Comparison of ENCODE assay signal across 27 mouse cellular contexts in genomic region chr8:111963546-111963945, GRCm38 (mm10). TPM values are rescaled to one million over a fixed set of nuclear protein-coding genes. Genes with fewer than 3 reads are reported as not detected.
DNase-seq lines count a peak whose midpoint lies in the region; ATAC-seq and TF ChIP-seq lines count a peak whose summit lies in the region.
"Had no signal": no experiment of that assay in that cellular context is flagged by ENCODE, and none has a peak within 500 bp of the region (broad histone marks: within the 10 kb centered on the region; RNA-seq: fewer than 3 reads in every experiment).

No protein-coding gene starts in this region.

- H3K27me3 ChIP-seq in heart, embryonic 10.5 days (ENCODE audit: insufficient read depth, poor library complexity, severe bottlenecking): no peaks in the 10 kb centered on the region
- H3K27me3 ChIP-seq in intestine, embryonic 16.5 days (replicated peaks; ENCODE audit: control insufficient read depth, insufficient read depth, low read length): no peaks in the 10 kb centered on the region
- H3K27me3 ChIP-seq: forebrain, embryonic 13.5 days; heart, embryonic 15.5 days; hindbrain, embryonic 13.5 days; intestine, embryonic 15.5 days had no signal

- no peak for ATAC-seq in intestine, embryonic 16.5 days
- ATAC-seq: CD4-positive, CD25-positive, alpha-beta regulatory T cell, adult 4 months; forebrain, embryonic 13.5 days; forebrain, embryonic 16.5 days; hindbrain, embryonic 16.5 days; intestine, embryonic 15.5 days had no signal

- no peak for TF ChIP-seq POLR2A in olfactory bulb, adult 2 months (IDR thresholded peaks at IDR 0.05; ENCODE audit: insufficient read depth, low read depth, low read length)

- TF ChIP-seq CTCF in olfactory bulb, adult 2 months (IDR thresholded peaks at IDR 0.05; ENCODE audit: insufficient read depth, low read depth, low read length): no peak

- no peak overlapping the region for H3K4me3 ChIP-seq in heart, embryonic 10.5 days
- H3K4me3 ChIP-seq in ES-E14 (ENCODE audit: insufficient read depth in 1 of 2, low read depth in 1 of 2, low read length in 2 of 2, poor library complexity in 1 of 2, severe bottlenecking in 1 of 2): no peak overlapping the region
- H3K4me3 ChIP-seq in olfactory bulb, adult 2 months (ENCODE audit: insufficient read depth, low read depth, low read length): no peak overlapping the region
- H3K4me3 ChIP-seq in intestine, embryonic 16.5 days (ENCODE audit: low read length): no peak overlapping the region
- H3K4me3 ChIP-seq: forebrain, embryonic 10.5 days; forebrain, embryonic 13.5 days; gastrocnemius, adult 2 months; heart, adult 2 months; heart, embryonic 15.5 days; hindbrain, embryonic 10.5 days; hindbrain, embryonic 13.5 days; intestine, embryonic 15.5 days had no signal

- in situ Hi-C loops in ES-E14 (cut with MboI; ENCODE audit: low sequenced_read_pairs in 2 of 2, unreplicated experiment in 2 of 2): no loop called here

- no peak for DNase-seq in heart, embryonic 10.5 days (ENCODE audit: low spot score)
- no peak for DNase-seq in heart, adult 18-20 months
- no peak for DNase-seq in ES-E14 (ENCODE audit: low read depth, low spot score)
- DNase-seq in urinary bladder, adult 2 months (ENCODE audit: low spot score): no peak
- DNase-seq: adrenal gland, adult 2 months; cerebellum, adult 11 months; cerebellum, adult 2 months; cerebellum, adult 9-11 months; embryo, embryonic 11 days; gastrocnemius, adult 2 months; gastrocnemius, postnatal 14 days; heart, adult 2 months; heart, postnatal 10 days; heart, postnatal 36 days; kidney, adult 18-20 months had no signal

- peaks cover 25% of the 10 kb centered on the region for H3K4me1 ChIP-seq in heart, embryonic 10.5 days
- peaks cover 15 to 35% of the 10 kb centered on the region in 2 experiments for H3K4me1 ChIP-seq in ES-E14 (ENCODE audit: control insufficient read depth in 2 of 2, insufficient read depth in 2 of 2, low read length in 2 of 2, poor library complexity in 1 of 2)
- H3K4me1 ChIP-seq in olfactory bulb, adult 2 months (ENCODE audit: control insufficient read depth, insufficient read depth, low read length): peaks cover 27% of the 10 kb centered on the region
- H3K4me1 ChIP-seq in intestine, embryonic 16.5 days (ENCODE audit: control insufficient read depth, insufficient read depth, low read length): no peaks in the 10 kb centered on the region
- H3K4me1 ChIP-seq: intestine, embryonic 15.5 days had no signal

- 92% methylated on average over 4 of the region's 4 CpGs for WGBS in heart, embryonic 10.5 days
- WGBS in olfactory bulb, adult 2 months: 87% methylated on average over 4 of the region's 4 CpGs
- WGBS in intestine, embryonic 16.5 days: 88% methylated on average over 4 of the region's 4 CpGs

- H3K9ac ChIP-seq in ES-E14 (ENCODE audit: insufficient read depth, low read depth, low read length, poor library complexity, severe bottlenecking): no peak overlapping the region; the same call in 1 of the 2 replicates
- H3K9ac ChIP-seq in intestine, embryonic 16.5 days (ENCODE audit: low read depth, low read length): no peak overlapping the region
- H3K9ac ChIP-seq: forebrain, embryonic 13.5 days; heart, embryonic 15.5 days; hindbrain, embryonic 13.5 days; intestine, embryonic 15.5 days had no signal

- 0 out of 2 replicates have a peak overlapping the region, but pooled peaks have one; percentile 16 for H3K27ac ChIP-seq in heart, embryonic 10.5 days
- peak overlapping the region; percentile 66; the same call in 1 of the 2 replicates for H3K27ac ChIP-seq in ES-E14 (ENCODE audit: insufficient read depth, low read depth, low read length, poor library complexity, severe bottlenecking)
- peak overlapping the region; percentile 78; the same call in 1 of the 2 replicates for H3K27ac ChIP-seq in olfactory bulb, adult 2 months (ENCODE audit: insufficient read depth, low read depth, low read length)
- H3K27ac ChIP-seq in intestine, embryonic 16.5 days (ENCODE audit: low read length): no peak overlapping the region
- H3K27ac ChIP-seq: forebrain, embryonic 10.5 days; forebrain, embryonic 13.5 days; heart, adult 2 months; hindbrain, embryonic 10.5 days; hindbrain, embryonic 13.5 days; intestine, embryonic 15.5 days had no signal

- H3K9me3 ChIP-seq in heart, embryonic 10.5 days: no peaks in the 10 kb centered on the region
- H3K9me3 ChIP-seq in ES-E14 (ENCODE audit: control insufficient read depth, insufficient read depth, low read depth, low read length): no peaks in the 10 kb centered on the region
- H3K9me3 ChIP-seq in intestine, embryonic 16.5 days (ENCODE audit: control insufficient read depth, low read length): no peaks in the 10 kb centered on the region
- H3K9me3 ChIP-seq: forebrain, embryonic 10.5 days; forebrain, embryonic 13.5 days; heart, embryonic 15.5 days; hindbrain, embryonic 10.5 days; hindbrain, embryonic 13.5 days; intestine, embryonic 15.5 days had no signal

- no peak overlapping the region for H3K4me2 ChIP-seq in intestine, embryonic 16.5 days (ENCODE audit: low read depth, low read length)
- H3K4me2 ChIP-seq: forebrain, embryonic 13.5 days; heart, embryonic 11.5 days; hindbrain, embryonic 13.5 days; intestine, embryonic 15.5 days had no signal

- peaks cover 22% of the 10 kb centered on the region for H3K36me3 ChIP-seq in heart, embryonic 10.5 days
- H3K36me3 ChIP-seq in ES-E14 (ENCODE audit: control insufficient read depth, insufficient read depth, low read length, poor library complexity, severe bottlenecking): peaks cover 7% of the 10 kb centered on the region; the same call in 1 of the 2 replicates
- H3K36me3 ChIP-seq in intestine, embryonic 16.5 days (ENCODE audit: control insufficient read depth, insufficient read depth, low read length): no peaks in the 10 kb centered on the region
- H3K36me3 ChIP-seq: heart, embryonic 15.5 days; intestine, embryonic 15.5 days had no signal

TF ChIP-seq in ES-E14, 5 proteins besides CTCF, POLR2A, EP300 and RAD21:
- no peak for TF ChIP-seq ZC3H11A (IDR thresholded peaks at IDR 0.05; ENCODE audit: borderline replicate concordance, low read depth, low read length)
- no peak for TF ChIP-seq CHD2 (IDR thresholded peaks at IDR 0.05; ENCODE audit: low read depth, low read length)
- no peak for TF ChIP-seq HCFC1 (IDR thresholded peaks at IDR 0.05; ENCODE audit: borderline replicate concordance, insufficient read depth, low read length)
- TF ChIP-seq MAFK (IDR thresholded peaks at IDR 0.05; ENCODE audit: insufficient read depth, low read depth, low read length): no peak
- TF ChIP-seq ZNF384 (IDR thresholded peaks at IDR 0.05; ENCODE audit: low read depth, low read length): no peak

RNA-seq across cellular contexts. Expression of gene Gabarapl2, which starts 23.0 kb away (rescaled TPM):
- polyA plus RNA-seq in heart, embryonic 10.5 days (2016; fragmentation: Nextera tagmentation; extraction: Ambion mirVana): 172 and 178 TPM in 2 replicates
- total RNA-seq in heart, adult 18-20 months (2021): 100 to 1,000 TPM; 137 to 139 TPM
- total RNA-seq in ES-E14 (2012; rRNA removed): 112 and 255 TPM in 2 replicates
- polyA plus RNA-seq in olfactory bulb, adult 2 months (2012; ENCODE audit: insufficient read depth, insufficient read length, low replicate concordance, missing spikeins): not detected in 2 replicates
- polyA plus RNA-seq in intestine, embryonic 16.5 days (2015; fragmentation: Nextera tagmentation; extraction: Ambion mirVana): 208 and 212 TPM in 2 replicates
- polyA plus RNA-seq in urinary bladder, adult 2 months (2012; rRNA removed): 94.5 and 112 TPM in 2 replicates

RNA-seq across cellular contexts. Expression of gene Adat1, which starts 28.6 kb away (rescaled TPM):
- polyA plus RNA-seq in heart, embryonic 10.5 days (2016; fragmentation: Nextera tagmentation; extraction: Ambion mirVana): 9.9 and 11.5 TPM in 2 replicates
- total RNA-seq in heart, adult 18-20 months (2021): 1 to 10 TPM; 1.9 to 2.2 TPM
- 11.0 and 14.6 TPM in 2 replicates for total RNA-seq in ES-E14 (2012; rRNA removed)
- polyA plus RNA-seq in olfactory bulb, adult 2 months (2012; ENCODE audit: insufficient read depth, insufficient read length, low replicate concordance, missing spikeins): 148 TPM in 1 of 2 replicates, not detected in the other
- 6.7 and 7.6 TPM in 2 replicates for polyA plus RNA-seq in intestine, embryonic 16.5 days (2015; fragmentation: Nextera tagmentation; extraction: Ambion mirVana)
- 5.6 and 5.9 TPM in 2 replicates for polyA plus RNA-seq in urinary bladder, adult 2 months (2012; rRNA removed)

RNA-seq across cellular contexts. Expression of gene Tmem231, which starts 29.9 kb away (rescaled TPM):
- polyA plus RNA-seq in heart, embryonic 10.5 days (2016; fragmentation: Nextera tagmentation; extraction: Ambion mirVana): 6.2 and 8.2 TPM in 2 replicates
- total RNA-seq in heart, adult 18-20 months (2021): 1 to 10 TPM; 2.0 to 2.4 TPM
- total RNA-seq in ES-E14 (2012; rRNA removed): 30.3 and 38.5 TPM in 2 replicates
- not detected in 2 replicates for polyA plus RNA-seq in olfactory bulb, adult 2 months (2012; ENCODE audit: insufficient read depth, insufficient read length, low replicate concordance, missing spikeins)
- 8.6 and 8.9 TPM in 2 replicates for polyA plus RNA-seq in intestine, embryonic 16.5 days (2015; fragmentation: Nextera tagmentation; extraction: Ambion mirVana)
- polyA plus RNA-seq in urinary bladder, adult 2 months (2012; rRNA removed): 8.1 and 9.2 TPM in 2 replicates

RNA-seq across cellular contexts. Expression of gene Kars, which starts 47.6 kb away (rescaled TPM):
- polyA plus RNA-seq in heart, embryonic 10.5 days (2016; fragmentation: Nextera tagmentation; extraction: Ambion mirVana): 188 and 232 TPM in 2 replicates
- total RNA-seq in heart, adult 18-20 months (2021): 100 to 1,000 TPM in 1 of 2 experiments, 10 to 100 TPM in 1; 99.8 to 112 TPM
- 218 and 267 TPM in 2 replicates for total RNA-seq in ES-E14 (2012; rRNA removed)
- polyA plus RNA-seq in olfactory bulb, adult 2 months (2012; ENCODE audit: insufficient read depth, insufficient read length, low replicate concordance, missing spikeins): not detected in 2 replicates
- polyA plus RNA-seq in intestine, embryonic 16.5 days (2015; fragmentation: Nextera tagmentation; extraction: Ambion mirVana): 157 and 169 TPM in 2 replicates
- 65.4 and 82.7 TPM in 2 replicates for polyA plus RNA-seq in urinary bladder, adult 2 months (2012; rRNA removed)

RNA-seq across cellular contexts. Expression of gene Terf2ip, which starts 47.7 kb away (rescaled TPM):
- polyA plus RNA-seq in heart, embryonic 10.5 days (2016; fragmentation: Nextera tagmentation; extraction: Ambion mirVana): 21.0 and 22.1 TPM in 2 replicates
- total RNA-seq in heart, adult 18-20 months (2021): 10 to 100 TPM; 10.9 to 12.9 TPM
- total RNA-seq in ES-E14 (2012; rRNA removed): 5.3 and 9.7 TPM in 2 replicates
- polyA plus RNA-seq in olfactory bulb, adult 2 months (2012; ENCODE audit: insufficient read depth, insufficient read length, low replicate concordance, missing spikeins): not detected in 2 replicates
- polyA plus RNA-seq in intestine, embryonic 16.5 days (2015; fragmentation: Nextera tagmentation; extraction: Ambion mirVana): 18.4 and 20.0 TPM in 2 replicates
- 13.9 and 15.9 TPM in 2 replicates for polyA plus RNA-seq in urinary bladder, adult 2 months (2012; rRNA removed)
